Mouse (Mus musculus): Measurements from ENCODE around the gene Pigp.

The Pigp gene

GRCm38 (mm10) chr16:94326008-94326407 is 45.6 kb downstream of the Pigp start:
- in situ Hi-C loops (cut with MboI; ENCODE audit: low sequenced_read_pairs), result no loop called here

- in situ Hi-C loops (cut with MboI; ENCODE audit: low sequenced_read_pairs), result no loop called here
These were observed 48.0 kb downstream of the Pigp start for GRCm38 (mm10) chr16:94323681-94324080.

DNA sequence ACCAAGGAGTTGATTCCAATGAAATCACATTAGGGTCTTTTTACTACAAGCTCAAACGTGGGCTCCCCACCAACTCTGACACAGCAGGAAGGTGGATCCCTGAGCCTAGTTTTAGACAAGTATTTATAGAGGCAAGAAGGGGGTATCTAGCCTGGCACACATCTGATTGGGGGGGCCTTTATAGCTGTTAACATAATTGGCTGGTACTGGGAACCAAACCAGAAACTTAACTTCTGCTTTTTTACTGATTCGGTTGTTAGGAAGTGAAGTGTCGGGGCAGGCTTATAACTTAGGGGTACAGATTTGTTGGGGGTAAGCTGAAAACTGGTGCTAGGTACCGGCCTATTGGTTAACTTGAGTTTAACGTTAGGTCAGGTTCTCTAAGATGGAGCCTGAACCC is 51.4 kb downstream of the Pigp start:
- in situ Hi-C loops (cut with MboI; ENCODE audit: low sequenced_read_pairs), result no loop called here

DNA sequence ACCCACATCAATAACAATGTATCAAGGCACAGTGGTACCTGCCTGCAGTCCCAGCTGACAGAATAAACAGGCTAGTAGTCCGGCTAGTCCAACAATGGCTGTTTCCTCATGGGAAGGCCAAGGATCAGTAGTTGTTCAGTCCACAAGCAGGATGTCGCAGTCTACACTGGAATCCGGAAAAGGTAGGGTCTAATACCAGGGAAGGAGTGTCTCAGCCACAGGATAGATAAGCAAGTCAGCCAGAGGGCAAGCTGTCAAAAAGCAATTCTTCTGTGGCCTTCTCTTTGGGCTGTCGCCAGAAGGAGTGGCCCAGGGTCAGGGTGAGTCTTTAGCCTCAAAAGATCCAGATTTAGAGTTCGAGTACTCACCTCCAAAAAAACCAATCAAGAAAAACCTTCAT is 53.9 kb downstream of the Pigp start:
- in situ Hi-C loops (cut with MboI; ENCODE audit: low sequenced_read_pairs), result no loop called here

GRCm38 (mm10) chr16:94315215-94315614 is 56.4 kb downstream of the Pigp start:
- in situ Hi-C loops (cut with MboI; ENCODE audit: low sequenced_read_pairs), result no loop called here

DNA sequence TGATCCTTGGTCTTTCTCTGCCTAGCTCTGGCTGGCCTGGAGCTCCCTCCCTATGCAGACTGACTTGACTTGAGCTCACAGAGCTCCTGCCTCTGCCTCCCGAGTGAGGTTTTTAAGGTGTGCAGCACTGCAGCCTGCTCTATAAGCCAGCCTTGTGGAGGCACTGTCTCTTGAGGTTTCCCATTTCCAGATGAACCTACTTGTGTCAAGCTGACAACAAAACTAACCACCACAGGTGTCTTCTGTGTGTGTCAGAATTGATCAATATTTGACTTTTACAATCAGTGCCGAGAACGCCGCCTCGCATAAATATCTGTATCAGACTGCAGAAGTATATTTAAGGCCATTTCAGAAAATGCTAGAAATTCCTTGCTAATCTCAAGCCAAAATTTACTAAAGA is 57.0 kb downstream of the Pigp start:
- in situ Hi-C loops (cut with MboI; ENCODE audit: low sequenced_read_pairs), result no loop called here

- in situ Hi-C loops (cut with MboI; ENCODE audit: low sequenced_read_pairs), result no loop called here
These were observed 58.2 kb downstream of the Pigp start, which contains the start of gene Hlcs for GRCm38 (mm10) chr16:94313229-94314030. Gene Hlcs, minus strand, starts transcription at chr16:94313571.

DNA sequence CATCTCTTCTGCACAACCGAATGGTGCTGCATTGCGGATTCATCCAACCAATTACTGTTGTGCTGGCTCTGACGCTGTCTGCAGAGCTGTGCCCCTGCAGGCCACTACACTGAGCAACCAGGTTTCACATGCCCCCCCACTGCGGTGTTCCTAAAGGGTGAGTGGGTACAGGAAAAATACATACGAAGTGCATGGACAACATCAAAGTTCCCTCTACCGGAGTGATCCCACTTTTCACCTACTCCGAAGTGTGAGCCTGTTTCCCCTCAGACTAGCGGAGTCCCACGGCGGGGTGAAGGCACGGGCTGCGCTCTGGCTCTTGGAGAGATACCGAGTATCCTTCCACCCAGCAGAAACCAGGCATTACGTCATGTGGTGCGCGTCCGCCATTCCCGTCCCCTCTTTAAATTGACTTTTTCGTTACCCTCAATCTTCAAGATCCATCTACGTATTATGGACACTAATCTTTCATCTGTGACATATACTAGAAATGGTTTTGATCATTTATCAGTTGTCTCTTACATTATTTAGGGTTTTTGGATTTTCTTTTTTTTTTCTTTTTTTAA is 58.9 kb downstream of the Pigp start:
- in situ Hi-C loops (cut with MboI; ENCODE audit: low sequenced_read_pairs), result no loop called here

GRCm38 (mm10) chr16:94311931-94312330 is 59.7 kb downstream of the Pigp start:
- in situ Hi-C loops (cut with MboI; ENCODE audit: low sequenced_read_pairs), result no loop called here

GRCm38 (mm10) chr16:94311416-94311815 is 60.2 kb downstream of the Pigp start:
- in situ Hi-C loops (cut with MboI; ENCODE audit: low sequenced_read_pairs), result no loop called here

- in situ Hi-C loops (cut with MboI; ENCODE audit: low sequenced_read_pairs), result no loop called here
These were observed 62.6 kb downstream of the Pigp start for GRCm38 (mm10) chr16:94309025-94309424.

All from CH12F3 (cell line).